Mouse (Mus musculus): ENCODE measurements around the gene Nop10. TPM values are rescaled to one million over a fixed set of nuclear protein-coding genes. Genes with fewer than 3 reads are reported as not detected.

Gene Nop10
- polyA plus RNA-seq, 1 experiment from 2014 or later = 25.1 TPM

DNA sequence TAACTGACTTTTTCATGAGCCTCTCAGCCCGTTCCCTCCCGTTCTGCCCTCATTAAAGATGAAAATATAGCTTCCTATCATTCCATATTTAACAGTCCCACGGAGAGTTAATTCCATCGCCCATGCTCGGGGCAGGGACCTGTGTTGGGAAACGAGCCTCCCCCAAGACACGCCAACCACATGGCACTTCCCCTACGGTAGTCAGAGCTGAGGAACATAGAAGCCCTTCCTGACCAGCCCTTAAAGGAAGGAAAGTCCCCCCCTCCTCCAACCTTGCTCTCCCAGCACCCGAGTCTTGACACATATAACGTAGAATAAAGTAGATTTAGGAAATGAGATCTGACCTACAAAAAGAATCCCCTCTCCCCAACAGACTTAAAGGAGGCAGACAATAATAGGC lies 14.4 kb upstream of the Nop10 start:
- 34% methylated on average over 10 of the region's 10 CpGs for WGBS (ENCODE audit: missing documents)
- H3K27ac ChIP-seq = no peak overlapping the region
- H3K36me3 ChIP-seq (ENCODE audit: inconsistent target) = no peaks in the 10 kb centered on the region
- H3K79me2 ChIP-seq (ENCODE audit: inconsistent target) = no peaks in the 10 kb centered on the region
- H3K4me3 ChIP-seq (ENCODE audit: inconsistent target) = no peak overlapping the region

GRCm38 (mm10) chr2:112249780-112250453 lies 11.8 kb upstream of the Nop10 start:
- 92% methylated on average over 10 of the region's 10 CpGs for WGBS (ENCODE audit: missing documents)
- Histone ChIP-seq H3K79me2 (ENCODE audit: inconsistent target) (no peaks in the 10 kb centered on the region), H3K4me3 (ENCODE audit: inconsistent target) (no peak overlapping the region), H3K27ac (no peak overlapping the region), H3K36me3 (ENCODE audit: inconsistent target) (no peaks in the 10 kb centered on the region)

GRCm38 (mm10) chr2:112254675-112255515 lies 6.8 kb upstream of the Nop10 start:
- H3K27ac ChIP-seq = no peak overlapping the region
- H3K79me2 ChIP-seq (ENCODE audit: inconsistent target) = no peaks in the 10 kb centered on the region
- no peaks in the 10 kb centered on the region for H3K36me3 ChIP-seq (ENCODE audit: inconsistent target)
- no peak overlapping the region for H3K4me3 ChIP-seq (ENCODE audit: inconsistent target)
- 68% methylated on average over 7 of the region's 7 CpGs for WGBS (ENCODE audit: missing documents)

DNA sequence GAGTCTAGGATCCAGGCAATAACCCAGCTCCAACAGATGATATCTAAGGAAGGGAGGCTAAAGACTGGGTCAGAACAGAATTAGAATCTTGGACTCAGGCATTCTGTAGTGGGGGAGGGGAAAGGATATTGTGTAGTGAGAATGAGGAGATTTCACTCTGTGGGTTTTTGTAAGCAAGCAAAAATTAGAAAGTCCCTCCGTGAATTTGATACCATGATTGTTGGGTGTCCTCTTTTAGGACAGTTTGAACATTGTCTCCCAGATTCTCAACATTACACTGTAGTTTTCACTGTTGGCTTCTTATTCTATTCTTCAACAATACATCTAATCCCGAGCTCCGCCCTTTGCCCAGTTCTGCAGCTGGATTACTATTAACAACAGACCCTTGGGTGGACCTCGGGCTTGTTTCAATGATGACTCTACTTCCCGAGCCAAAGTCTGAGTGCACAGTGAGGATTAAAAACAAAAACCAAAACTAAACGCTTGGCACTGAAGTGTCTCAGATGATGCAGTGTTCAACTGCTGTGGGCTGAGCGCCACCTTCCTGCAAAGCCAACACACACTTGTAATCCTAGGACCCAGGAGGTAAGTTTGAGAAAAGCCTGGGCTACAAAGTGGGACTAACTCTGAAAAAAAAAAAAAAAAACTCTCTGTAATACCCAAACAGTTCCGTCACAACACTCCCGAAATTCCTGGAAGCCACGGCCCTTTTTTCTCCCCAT lies 2.3 kb upstream of the Nop10 start, which contains the start of gene Nutm1:
Nutm1 (minus strand) TSS at position 51 of the 722 bp plus-strand sequence.
- no peak within 1 kb of the TSS for H3K27ac ChIP-seq
- H3K4me3 ChIP-seq (ENCODE audit: inconsistent target) = no peak within 1 kb of the TSS
- H3K36me3 ChIP-seq (ENCODE audit: inconsistent target) = no peaks in the 10 kb centered on the region
- peaks cover 23% of the 10 kb centered on the region; the same call in 1 of the 2 replicates for H3K79me2 ChIP-seq (ENCODE audit: inconsistent target)
- WGBS (ENCODE audit: missing documents) = 70% methylated on average over 8 of the region's 10 CpGs

GRCm38 (mm10) chr2:112262779-112263295 lies 1.1 kb downstream of the Nop10 start:
- Histone ChIP-seq H3K79me2 (ENCODE audit: inconsistent target) (peaks cover 51% of the 10 kb centered on the region), H3K27ac (no peak overlapping the region), H3K4me3 (ENCODE audit: inconsistent target) (peak overlapping the region; percentile 82), H3K36me3 (ENCODE audit: inconsistent target) (no peaks in the 10 kb centered on the region)
- WGBS (ENCODE audit: missing documents) = 31% methylated on average over 4 of the region's 4 CpGs

DNA sequence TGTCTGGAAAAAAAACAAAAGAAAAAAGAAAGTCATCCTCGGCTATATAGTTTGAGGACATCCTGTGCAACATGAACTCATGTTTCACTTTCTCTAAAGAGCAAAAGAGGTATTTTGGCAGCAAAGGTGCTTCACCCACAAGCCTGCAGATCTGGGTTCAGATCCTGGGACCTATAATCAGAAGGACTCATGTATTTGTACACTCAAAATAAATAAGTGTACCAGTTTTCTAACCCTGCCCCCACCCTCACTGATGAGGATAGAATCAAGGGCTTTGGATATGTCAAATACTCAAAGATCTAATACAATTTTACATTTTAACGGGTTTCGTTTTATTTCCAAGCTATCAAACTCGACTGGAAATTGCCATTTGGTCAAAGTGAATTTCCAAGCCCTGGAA lies 2.6 kb downstream of the Nop10 start:
- H3K27ac ChIP-seq = no peak overlapping the region
- no peaks in the 10 kb centered on the region for H3K36me3 ChIP-seq (ENCODE audit: inconsistent target)
- 78% methylated on average over 4 of the region's 4 CpGs for WGBS (ENCODE audit: missing documents)
- H3K4me3 ChIP-seq (ENCODE audit: inconsistent target) = no peak overlapping the region
- H3K79me2 ChIP-seq (ENCODE audit: inconsistent target) = peaks cover 64% of the 10 kb centered on the region

GRCm38 (mm10) chr2:112265448-112266241 lies 3.9 kb downstream of the Nop10 start, which contains the start of gene Slc12a6:
Gene Slc12a6, plus strand, starts transcription at chr2:112265825.
- Histone ChIP-seq H3K79me2 (ENCODE audit: inconsistent target) (peaks cover 77% of the 10 kb centered on the region), H3K27ac (peak within 1 kb of the TSS; percentile 97), H3K36me3 (ENCODE audit: inconsistent target) (no peaks in the 10 kb centered on the region), H3K4me3 (ENCODE audit: inconsistent target) (peak within 1 kb of the TSS; percentile 91)
- 1% methylated on average over 75 of the region's 85 CpGs for WGBS (ENCODE audit: missing documents)

GRCm38 (mm10) chr2:112266242-112266592 lies 4.5 kb downstream of the Nop10 start, which contains the start of gene Gm21985:
Gene Gm21985, plus strand, starts transcription at chr2:112266314.
- no peaks in the 10 kb centered on the region for H3K36me3 ChIP-seq (ENCODE audit: inconsistent target)
- 2% methylated on average over 11 of the region's 11 CpGs for WGBS (ENCODE audit: missing documents)
- peak within 1 kb of the TSS; percentile 97 for H3K27ac ChIP-seq
- H3K79me2 ChIP-seq (ENCODE audit: inconsistent target) = peaks cover 83% of the 10 kb centered on the region
- peak within 1 kb of the TSS; percentile 91 for H3K4me3 ChIP-seq (ENCODE audit: inconsistent target)

DNA sequence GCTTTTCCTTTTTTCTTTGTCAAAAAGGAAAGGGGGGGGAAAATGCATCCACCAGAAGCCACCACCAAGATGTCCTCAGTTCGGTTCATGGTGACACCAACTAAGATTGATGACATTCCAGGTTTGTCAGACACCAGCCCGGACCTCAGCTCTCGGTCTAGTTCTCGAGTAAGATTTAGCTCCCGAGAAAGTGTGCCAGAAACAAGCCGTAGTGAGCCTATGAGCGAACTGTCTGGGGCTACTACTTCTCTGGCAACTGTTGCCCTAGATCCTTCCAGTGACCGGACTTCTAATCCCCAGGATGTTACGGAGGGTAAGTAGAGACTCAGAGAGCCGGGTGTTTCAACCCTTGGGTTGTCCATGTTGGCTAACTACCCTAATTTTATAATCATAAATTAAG lies 5.1 kb downstream of the Nop10 start:
- WGBS (ENCODE audit: missing documents) = 0% methylated on average over 10 of the region's 10 CpGs
- no peaks in the 10 kb centered on the region for H3K36me3 ChIP-seq (ENCODE audit: inconsistent target)
- peaks cover 89% of the 10 kb centered on the region for H3K79me2 ChIP-seq (ENCODE audit: inconsistent target)
- peak overlapping the region; percentile 91 for H3K4me3 ChIP-seq (ENCODE audit: inconsistent target)
- H3K27ac ChIP-seq = peak overlapping the region; percentile 97

GRCm38 (mm10) chr2:112267547-112268269 lies 6.0 kb downstream of the Nop10 start:
- Histone ChIP-seq H3K79me2 (ENCODE audit: inconsistent target) (peaks cover 92% of the 10 kb centered on the region), H3K27ac (peak overlapping the region; percentile 97), H3K4me3 (ENCODE audit: inconsistent target) (peak overlapping the region; percentile 91), H3K36me3 (ENCODE audit: inconsistent target) (no peaks in the 10 kb centered on the region)
- 0% methylated on average over 8 of the region's 8 CpGs for WGBS (ENCODE audit: missing documents)

DNA sequence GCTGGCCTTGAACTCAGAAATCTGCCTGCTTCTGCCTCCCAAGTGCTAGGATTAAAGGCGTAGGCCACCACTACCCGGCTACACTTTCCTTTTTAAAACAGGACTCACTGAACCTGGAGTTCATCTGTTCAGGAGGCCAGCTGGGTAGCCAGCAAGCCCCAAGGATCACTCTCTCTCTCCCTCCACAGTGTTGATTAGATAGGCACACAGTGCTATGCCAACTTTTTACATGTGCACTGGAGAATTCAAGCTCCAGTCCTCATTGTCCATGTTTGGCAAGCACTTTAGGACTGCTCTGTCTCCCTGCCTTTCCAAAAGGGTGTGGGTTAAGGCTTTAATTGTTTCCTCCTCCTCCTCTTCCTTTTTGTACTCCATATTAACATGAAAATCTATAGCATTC lies 8.3 kb downstream of the Nop10 start:
- Histone ChIP-seq H3K4me3 (ENCODE audit: inconsistent target) (0 out of 2 replicates have a peak overlapping the region, but pooled peaks have one; percentile 91), H3K36me3 (ENCODE audit: inconsistent target) (no peaks in the 10 kb centered on the region; the same call in 1 of the 2 replicates), H3K79me2 (ENCODE audit: inconsistent target) (peaks cover 92% of the 10 kb centered on the region), H3K27ac (peak overlapping the region; percentile 97)
- 64% methylated on average over 2 of the region's 2 CpGs for WGBS (ENCODE audit: missing documents)

- Histone ChIP-seq H3K36me3 (ENCODE audit: inconsistent target) (no peaks in the 10 kb centered on the region; the same call in 1 of the 2 replicates), H3K27ac (no peak overlapping the region), H3K4me3 (ENCODE audit: inconsistent target) (no peak overlapping the region), H3K79me2 (ENCODE audit: inconsistent target) (peaks cover 99% of the 10 kb centered on the region)
- WGBS (ENCODE audit: missing documents) = 92% methylated on average over 2 of the region's 2 CpGs
These were observed 11.2 kb downstream of the Nop10 start for GRCm38 (mm10) chr2:112272909-112273308.

DNA sequence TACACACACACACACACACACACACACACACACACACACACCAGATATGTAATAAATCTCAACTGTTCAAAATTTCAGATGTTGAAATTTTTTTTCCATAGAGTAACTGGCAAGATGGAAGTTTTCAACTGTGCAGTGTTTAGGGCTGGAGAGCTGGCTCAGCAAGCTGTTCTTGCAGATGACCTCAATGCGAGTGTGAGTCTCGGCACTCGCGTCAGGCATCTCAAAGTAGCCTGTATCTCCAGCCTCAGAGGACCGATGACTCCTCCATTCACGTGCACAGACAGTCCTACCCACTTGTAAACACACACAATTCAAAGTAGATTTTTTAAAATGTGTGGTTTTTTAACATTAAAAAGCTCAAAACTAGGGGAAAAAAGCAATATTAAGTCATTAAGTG lies 11.7 kb downstream of the Nop10 start:
- Histone ChIP-seq H3K36me3 (ENCODE audit: inconsistent target) (no peaks in the 10 kb centered on the region; the same call in 1 of the 2 replicates), H3K4me3 (ENCODE audit: inconsistent target) (no peak overlapping the region), H3K27ac (no peak overlapping the region), H3K79me2 (ENCODE audit: inconsistent target) (peaks cover 100% of the 10 kb centered on the region)
- 90% methylated on average over 6 of the region's 6 CpGs for WGBS (ENCODE audit: missing documents)

Measured in macrophage (primary cell).